Mouse (Mus musculus) spleen, adult 12 weeks (tissue): Measurements from ENCODE around the gene Gucy1b2.

Experiments
- DNase-seq: peaks from one replicate; pipeline ENCODE4 v3.0.0; 2022; ENCODE audit warnings: low spot score

The Gucy1b2 gene

DNA sequence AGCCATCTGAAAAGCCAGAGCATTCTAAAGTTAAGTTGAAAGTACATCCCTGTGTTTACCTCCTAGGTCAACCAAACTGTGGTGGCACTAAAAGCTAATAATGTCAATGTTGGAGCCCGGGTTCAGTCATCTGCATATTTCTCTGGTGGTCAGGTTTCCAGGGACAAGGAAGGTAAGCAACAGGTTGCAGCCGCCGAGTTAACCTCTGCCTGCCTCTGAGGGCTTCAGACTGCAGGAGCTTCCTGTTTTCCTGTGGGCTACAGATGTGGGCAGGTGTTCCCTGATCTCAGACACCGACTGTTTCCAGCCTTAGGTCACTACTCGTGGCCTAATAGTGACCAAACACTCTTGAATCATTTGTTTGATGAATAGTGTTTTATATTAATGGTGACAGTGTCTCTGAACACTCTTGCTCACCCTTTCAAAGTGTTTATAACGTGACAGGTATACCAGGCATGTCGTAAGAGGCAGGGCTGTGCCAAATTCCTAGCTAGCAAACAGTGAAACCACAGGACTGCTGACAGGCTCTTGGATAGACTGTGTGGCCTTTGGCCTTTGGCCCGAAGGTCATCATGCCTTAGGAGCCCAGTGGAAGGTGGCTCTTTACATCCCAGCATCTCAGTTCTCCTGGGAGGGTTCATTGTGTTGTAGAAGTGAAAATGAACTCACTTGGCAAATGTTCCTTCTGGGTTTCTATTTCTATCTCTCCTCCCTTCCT lies 94.7 kb downstream of the Gucy1b2 start:
- DNase-seq: no peak

DNA sequence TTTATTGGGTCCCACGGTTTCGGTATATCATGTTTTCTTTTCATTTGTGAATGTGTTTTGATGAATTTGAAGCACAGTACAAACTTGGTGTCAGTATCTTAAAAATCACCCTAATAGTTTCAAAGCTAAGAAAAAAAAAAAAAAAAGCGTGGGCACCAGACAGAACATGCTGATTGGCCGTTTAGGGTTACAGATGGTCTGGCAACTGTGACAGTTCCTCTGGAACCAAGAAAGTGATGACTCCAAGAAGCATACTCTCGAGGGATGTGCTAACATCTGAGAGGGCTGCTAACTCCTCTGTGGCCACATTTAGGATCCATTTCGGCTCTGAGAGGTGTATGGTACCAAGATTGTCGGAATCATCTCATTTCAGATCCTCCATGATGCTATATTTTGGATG lies 100.9 kb downstream of the Gucy1b2 start:
- DNase-seq: no peak

DNA sequence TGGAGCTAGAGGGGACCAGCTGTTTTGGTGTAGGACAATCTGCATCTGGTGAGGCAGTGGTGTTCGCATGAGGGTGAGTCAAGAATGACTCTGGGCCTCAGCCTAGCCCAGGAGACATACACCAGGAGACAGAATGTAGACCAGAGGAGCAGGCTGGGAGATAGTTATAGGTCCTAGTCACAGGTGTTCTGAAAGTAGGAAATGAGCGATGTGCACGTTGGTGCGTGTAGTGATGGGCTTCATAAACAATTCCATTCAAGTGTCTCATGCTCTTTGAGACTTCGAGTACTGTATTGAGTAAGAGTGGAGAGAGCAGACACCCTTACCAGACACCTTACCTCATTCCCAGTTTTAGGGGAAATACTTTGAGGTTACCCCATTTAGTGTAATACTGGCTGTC lies 102.3 kb downstream of the Gucy1b2 start:
- DNase-seq: no peak

DNA sequence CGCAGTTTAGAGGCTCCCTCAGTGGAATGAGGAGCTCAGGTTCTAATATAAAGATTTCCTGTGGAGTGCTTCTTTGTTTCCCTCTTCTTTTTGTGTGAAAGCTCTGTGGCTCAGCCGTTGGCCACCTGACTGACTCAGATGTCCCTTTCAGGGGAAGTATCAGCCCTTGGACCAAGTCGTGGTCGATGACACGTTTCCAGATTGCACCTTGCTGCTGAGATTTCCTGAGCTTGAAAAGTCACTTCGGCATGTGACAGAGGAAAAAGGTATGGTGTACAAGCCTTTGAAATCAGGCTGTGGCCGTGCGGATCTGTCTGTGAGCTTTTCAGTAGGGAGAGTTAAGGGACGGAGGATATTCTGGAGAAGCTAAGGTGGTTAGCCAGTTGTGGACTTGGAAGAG lies 102.7 kb downstream of the Gucy1b2 start:
- DNase-seq: no peak

DNA sequence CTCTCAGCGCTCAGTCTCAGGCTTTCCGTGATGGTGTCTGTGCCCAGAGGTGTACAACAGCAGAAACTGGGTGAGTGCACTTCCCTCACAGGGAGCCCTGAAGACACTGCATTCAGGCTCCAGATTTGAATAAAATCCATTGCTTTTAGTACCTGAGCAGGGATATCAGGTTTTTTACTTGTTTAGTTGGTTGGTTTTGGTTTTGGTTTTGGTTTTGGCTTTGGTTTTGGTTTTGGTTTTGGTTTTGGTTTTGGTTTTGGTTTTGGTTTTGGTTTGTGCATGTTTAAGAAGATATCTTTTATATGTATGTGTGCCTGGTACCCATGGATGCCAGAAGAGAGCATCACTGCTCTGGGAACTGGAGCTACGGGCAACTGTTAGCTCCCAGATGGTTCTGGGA lies 105.2 kb downstream of the Gucy1b2 start:
- DNase-seq: no peak

DNA sequence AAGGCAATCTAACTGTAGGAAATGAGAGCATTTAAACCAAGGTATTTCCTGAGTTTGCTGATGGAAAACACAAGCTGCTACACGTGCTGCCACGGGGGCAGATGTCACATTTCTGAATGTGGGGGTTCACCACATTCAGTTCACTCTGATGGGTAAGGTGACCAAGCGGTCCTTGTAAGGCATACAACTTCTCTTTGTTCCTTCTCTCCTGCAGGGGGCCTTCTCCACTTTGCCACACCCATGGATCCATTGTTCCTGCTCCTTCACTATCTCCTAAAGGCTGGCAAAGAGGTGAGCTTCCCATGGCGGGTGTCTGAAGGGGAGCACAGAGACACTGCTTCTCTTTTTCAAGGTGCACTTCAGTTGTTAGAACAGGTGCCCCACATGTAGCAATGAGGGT lies 105.9 kb downstream of the Gucy1b2 start:
- no peak for DNase-seq

DNA sequence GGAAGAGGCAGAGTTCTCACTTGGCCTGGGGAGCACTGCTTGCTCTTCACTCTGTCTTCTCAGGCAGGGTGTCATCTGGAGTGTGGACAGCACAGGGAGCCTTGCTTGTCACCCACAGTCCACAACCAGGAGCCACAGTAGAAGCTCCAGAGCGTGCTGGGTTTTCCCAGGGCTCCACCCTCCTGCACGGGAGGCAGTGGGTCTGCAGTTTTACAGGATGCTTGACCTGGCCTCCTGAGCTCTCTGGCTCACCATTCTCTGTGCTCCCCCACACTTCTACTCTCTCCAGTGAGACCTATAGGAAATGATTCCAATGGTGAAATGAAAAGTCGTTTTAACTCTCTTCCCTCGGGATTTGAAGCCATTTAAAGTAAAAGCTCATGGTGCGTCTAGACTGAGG lies 106.3 kb downstream of the Gucy1b2 start:
- no peak for DNase-seq

DNA sequence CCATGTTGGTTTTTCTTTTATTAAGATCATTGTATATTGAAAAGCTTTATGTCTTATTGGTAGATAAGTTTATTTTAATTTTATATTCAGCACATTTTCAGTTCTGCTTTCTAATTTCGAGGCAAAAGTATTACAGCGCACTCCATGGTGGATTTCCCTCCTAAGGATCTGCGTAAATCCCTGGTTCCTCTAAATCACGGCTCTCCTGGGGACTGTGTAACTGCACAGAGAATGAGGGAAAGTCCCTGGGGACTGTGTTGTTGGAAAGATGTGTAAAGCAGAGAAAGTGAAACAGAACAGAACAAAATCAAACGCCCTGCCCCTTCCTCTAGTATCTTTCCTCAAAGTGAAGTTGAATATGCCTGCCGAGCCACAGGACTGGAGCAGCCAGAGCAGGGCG lies 109.0 kb downstream of the Gucy1b2 start:
- DNase-seq: no peak

DNA sequence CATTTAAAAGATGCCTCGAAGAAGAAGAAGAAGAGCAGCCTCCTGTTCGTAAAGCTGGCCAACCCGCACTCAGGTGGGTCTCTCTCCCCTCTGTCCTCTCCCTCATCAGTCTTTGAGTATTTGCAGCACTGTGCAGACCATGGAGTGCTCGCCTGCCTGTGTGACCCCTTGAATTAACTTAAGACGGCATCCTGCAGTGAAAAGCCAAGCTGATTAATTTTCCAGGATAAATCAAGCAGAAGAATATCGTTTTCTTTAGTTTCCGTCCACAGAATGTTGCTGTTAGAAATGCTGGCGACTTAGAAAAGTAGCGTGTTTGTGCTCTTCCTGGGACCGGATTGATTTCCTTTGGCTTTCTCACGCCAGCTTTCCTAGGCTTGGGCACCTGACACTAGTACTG lies 109.5 kb downstream of the Gucy1b2 start:
- no peak for DNase-seq
